Mouse (Mus musculus) ES-E14 (cell line): ENCODE data around the gene Gm37419. TPM values are rescaled to one million over a fixed set of nuclear protein-coding genes. Genes with fewer than 3 reads are reported as not detected.

Experiments
- DNase-seq: peaks from one replicate; pipeline ENCODE4 v3.0.0-alpha.2; 2013; ENCODE audit warnings: low read depth, low spot score
- H3K27ac ChIP-seq: 2 replicates; pipeline ENCODE4 v1.5.1; 2012; ENCODE audit warnings: low read depth, mild to moderate bottlenecking, low read length, moderate library complexity, mixed read lengths; ENCODE audit not compliant: poor library complexity, insufficient read depth, severe bottlenecking
- H3K36me3 ChIP-seq: 2 replicates; pipeline ENCODE4 v1.6.1; 2012; ENCODE audit warnings: mild to moderate bottlenecking, low read length, moderate library complexity, mixed read lengths; ENCODE audit not compliant: control insufficient read depth, poor library complexity, insufficient read depth, severe bottlenecking
- H3K4me1 ChIP-seq, 2 experiments: fragments of 150-350 bp in 1 of 2; sonication (generic) in 1 of 2; 2 replicates each; pipeline ENCODE4 v1.6.1; 2012; ENCODE audit warnings: low read length in 2 of 2, mild to moderate bottlenecking in 1 of 2, mixed read lengths in 1 of 2; ENCODE audit not compliant: control insufficient read depth in 2 of 2, insufficient read depth in 2 of 2, poor library complexity in 1 of 2
- H3K4me3 ChIP-seq, 2 experiments: fragments of 150-350 bp in 1 of 2; sonication (generic) in 1 of 2; 2 replicates each; pipeline ENCODE4 v1.5.1; 2012; ENCODE audit warnings: low read length in 2 of 2, low read depth in 1 of 2, mild to moderate bottlenecking in 1 of 2, mixed read lengths in 1 of 2; ENCODE audit not compliant: insufficient read depth in 1 of 2, poor library complexity in 1 of 2, severe bottlenecking in 1 of 2
- H3K9ac ChIP-seq: 2 replicates; pipeline ENCODE4 v1.6.1; 2012; ENCODE audit warnings: low read depth, mild to moderate bottlenecking, low read length, mixed read lengths; ENCODE audit not compliant: poor library complexity, insufficient read depth, severe bottlenecking
- H3K9me3 ChIP-seq: fragments of 150-350 bp; sonication (generic); 2 replicates; pipeline ENCODE4 v1.6.1; 2012; ENCODE audit warnings: low read depth, mild to moderate bottlenecking, low read length; ENCODE audit not compliant: control insufficient read depth, insufficient read depth
- CHD2 ChIP-seq: IDR thresholded peaks from 2 replicates; pipeline ENCODE4 v1.6.1; 2014; ENCODE audit warnings: mild to moderate bottlenecking, low read depth, low read length, inconsistent platforms
- HCFC1 ChIP-seq: IDR thresholded peaks from 2 replicates; pipeline ENCODE4 v1.6.1; 2012; ENCODE audit warnings: low read length, inconsistent platforms, borderline replicate concordance; ENCODE audit not compliant: insufficient read depth
- MAFK ChIP-seq: IDR thresholded peaks from 2 replicates; pipeline ENCODE4 v1.6.1; 2014; ENCODE audit warnings: mild to moderate bottlenecking, low read depth, low read length, inconsistent platforms; ENCODE audit not compliant: insufficient read depth
- ZC3H11A ChIP-seq: IDR thresholded peaks from 2 replicates; pipeline ENCODE4 v1.6.1; 2012; ENCODE audit warnings: low read depth, mild to moderate bottlenecking, inconsistent platforms, low read length, borderline replicate concordance
- ZNF384 ChIP-seq: IDR thresholded peaks from 2 replicates; pipeline ENCODE4 v1.6.1; 2012; ENCODE audit warnings: low read depth, low read length, inconsistent platforms
- in situ Hi-C, 2 experiments: fragments of 600-800 bp; cut with MboI; formaldehyde crosslinking; loops; one replicate each; pipeline ENCODE4 v1.15.1; 2025; ENCODE audit warnings: low sequenced_read_pairs in 2 of 2, inconsistent platforms in 1 of 2; ENCODE audit not compliant: unreplicated experiment in 2 of 2
- total RNA-seq: library from RNA; depleted of rRNA; stranded (reverse); fragments of 300-350 nt; gene quantifications from 2 replicates; pipeline ENCODE4 v1.2.3, GENCODE M21; 2012; rRNA removed

The Gm37419 gene
- total RNA-seq, 1 experiment: not detected

DNA sequence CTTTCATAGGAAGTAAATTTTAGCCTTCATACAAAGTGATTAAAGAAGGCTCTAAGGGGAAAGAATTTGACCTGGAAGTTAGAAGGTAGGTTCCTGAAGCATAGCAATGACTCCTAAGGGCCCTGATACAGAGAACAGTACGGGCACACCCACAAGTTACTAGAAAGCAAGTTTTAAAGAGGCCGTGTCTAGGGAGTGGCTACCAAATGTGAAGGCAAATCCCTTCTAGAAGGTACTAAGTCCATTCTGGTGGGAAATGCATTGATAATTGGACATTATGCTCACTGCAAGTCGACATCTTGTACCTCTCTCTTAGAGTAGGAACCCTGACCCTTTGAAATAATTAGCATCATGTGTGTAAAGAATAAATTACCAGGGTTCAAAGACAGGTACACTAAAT is 48.1 kb downstream of the Gm37419 start:
- Histone ChIP-seq H3K4me3 (no peak overlapping the region), H3K27ac (no peak overlapping the region), H3K36me3 (no peaks in the 10 kb centered on the region), H3K4me1 (peaks cover 0 to 4% of the 10 kb centered on the region in 2 experiments; a peak in 1 of 4 replicates), H3K9ac (no peak overlapping the region), H3K9me3 (no peaks in the 10 kb centered on the region)
- in situ Hi-C loops: no loop called here
- TF ChIP-seq CHD2 (no peak), MAFK (no peak), ZC3H11A (no peak), ZNF384 (no peak), HCFC1 (no peak)
- no peak for DNase-seq

Other genes starting within 250 kb of the Gm37419 start
- 0.37 TPM in 1 of 2 replicates, not detected in the other for gene Sst, start 97.5 kb upstream of the Gm37419 start, total RNA-seq
- 0.18 TPM in 1 of 2 replicates, not detected in the other for gene Rtp2, start 56.1 kb upstream of the Gm37419 start, total RNA-seq
- 1.1 and 1.5 TPM in 2 replicates for gene Bcl6, start 370 bp downstream of the Gm37419 start, total RNA-seq